Mouse (Mus musculus): ENCODE results near the gene H2afx. TPM values are rescaled to one million over a fixed set of nuclear protein-coding genes. Genes with fewer than 3 reads are reported as not detected.
"Not testable (repeated sequence)": the region's sequence is repeated elsewhere in the genome, so short reads cannot be mapped to it uniquely, and the experiment has no call there.

The H2afx gene
- polyA plus RNA-seq, 1 experiment, result 255 TPM

DNA sequence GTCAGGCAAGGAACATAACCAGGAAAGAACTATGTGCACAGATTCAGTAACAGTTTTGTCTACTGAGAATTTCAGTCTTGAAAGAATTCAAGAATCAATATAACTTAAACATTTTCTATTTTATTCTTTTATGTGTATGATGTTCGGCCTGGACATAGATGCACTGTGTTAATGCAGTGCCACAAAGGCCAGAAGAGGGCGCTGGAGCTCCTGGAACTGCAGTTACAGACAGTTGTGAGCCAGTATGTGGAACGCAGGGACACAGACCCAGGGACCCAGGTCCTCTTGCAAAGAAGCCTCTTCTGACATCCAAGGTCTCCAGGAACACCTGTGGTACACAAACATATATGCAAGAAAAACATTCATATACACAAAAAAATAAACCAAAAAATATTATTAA, 30.0 kb downstream of the H2afx start:
- Histone ChIP-seq H3K4me3 (ENCODE audit: low read depth, low read length) (no peak overlapping the region), H3K27ac (ENCODE audit: insufficient read depth, low read depth, low read length) (no peak overlapping the region)
- 72% methylated on average over 3 of the region's 3 CpGs for WGBS

DNA sequence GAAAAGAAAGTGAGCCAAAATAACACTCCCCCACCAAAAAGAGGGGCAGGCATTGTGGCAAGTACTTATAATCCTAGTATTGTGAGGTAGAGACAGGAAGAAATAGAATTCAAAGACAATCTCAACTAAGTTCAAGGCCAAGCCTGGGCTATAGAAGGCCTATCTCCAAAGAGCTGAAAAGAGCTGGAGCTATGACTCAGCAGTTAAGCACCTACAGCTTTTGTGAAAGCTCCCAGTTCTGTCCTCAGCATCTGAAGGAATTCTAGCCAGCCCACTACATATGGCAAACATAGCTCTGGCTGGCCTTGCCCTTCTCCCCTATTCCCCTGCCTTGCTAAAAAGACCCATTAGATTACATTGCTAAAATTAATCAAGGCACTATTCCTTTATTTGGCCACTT, 38.9 kb downstream of the H2afx start:
- no peak overlapping the region for H3K4me3 ChIP-seq (ENCODE audit: low read depth, low read length)
- TF ChIP-seq POLR2A (IDR thresholded peaks at IDR 0.05; ENCODE audit: low read depth, low read length) (no peak), CTCF (IDR thresholded peaks at IDR 0.05; ENCODE audit: extremely low read depth, insufficient read length, insufficient replicate concordance, low read depth, low read length) (no peak)
- H3K4me1 ChIP-seq (ENCODE audit: control insufficient read depth, insufficient read depth, insufficient read length, low read length), result peaks cover 2% of the 10 kb centered on the region; the same call in 1 of the 2 replicates
- H3K27ac ChIP-seq (ENCODE audit: insufficient read depth, low read depth, low read length), result peak overlapping the region; percentile 50; the same call in 1 of the 2 replicates
- no peaks in the 10 kb centered on the region for H3K36me3 ChIP-seq (ENCODE audit: control insufficient read depth, insufficient read depth, low read length)
- no peaks in the 10 kb centered on the region for H3K27me3 ChIP-seq (ENCODE audit: control insufficient read depth, insufficient read depth, low read length)

More for the DNA sequence above, 30.0 kb downstream of the H2afx start:
- H3K27me3 ChIP-seq (ENCODE audit: control insufficient read depth, insufficient read depth, low read length), result no peaks in the 10 kb centered on the region
- 0 out of 2 replicates have a peak, but pooled peaks cover under 1% of the 10 kb centered on the region for H3K36me3 ChIP-seq (ENCODE audit: control insufficient read depth, insufficient read depth, low read length)
- H3K4me1 ChIP-seq (ENCODE audit: control insufficient read depth, insufficient read depth, insufficient read length, low read length), result peaks cover 2% of the 10 kb centered on the region; the same call in 1 of the 2 replicates
- TF ChIP-seq CTCF (IDR thresholded peaks at IDR 0.05; ENCODE audit: extremely low read depth, insufficient read length, insufficient replicate concordance, low read depth, low read length), result peak; percentile 42; the same call in 1 of the 2 replicates
- TF ChIP-seq POLR2A (IDR thresholded peaks at IDR 0.05; ENCODE audit: low read depth, low read length), result no peak

DNA sequence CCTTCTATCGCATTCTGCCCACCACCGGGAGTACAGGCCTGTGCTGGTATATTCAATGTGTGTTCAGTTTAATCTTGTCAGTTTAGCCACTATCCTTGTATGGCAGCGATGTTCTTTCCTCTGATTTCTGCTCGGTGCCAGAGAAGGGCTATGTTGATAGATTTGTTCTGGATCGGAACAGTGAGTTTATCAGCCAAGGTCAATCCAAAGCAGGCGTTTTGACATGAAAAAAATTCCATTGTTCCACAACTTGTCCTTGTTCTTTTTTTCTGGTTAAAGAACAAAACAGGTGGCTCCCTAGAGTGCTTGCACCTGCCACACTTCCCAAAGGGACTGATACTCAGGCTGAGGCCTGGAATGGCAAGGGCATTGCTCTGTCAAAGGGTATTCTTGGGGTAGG, 41.6 kb downstream of the H2afx start:
- WGBS, result 84% methylated on average over 6 of the region's 6 CpGs
- Histone ChIP-seq H3K4me1 (ENCODE audit: control insufficient read depth, insufficient read depth, insufficient read length, low read length) (peaks cover 5% of the 10 kb centered on the region; the same call in 1 of the 2 replicates), H3K4me3 (ENCODE audit: low read depth, low read length) (no peak overlapping the region), H3K27ac (ENCODE audit: insufficient read depth, low read depth, low read length) (no peak overlapping the region), H3K36me3 (ENCODE audit: control insufficient read depth, insufficient read depth, low read length) (peaks cover 2% of the 10 kb centered on the region), H3K27me3 (ENCODE audit: control insufficient read depth, insufficient read depth, low read length) (no peaks in the 10 kb centered on the region)
- TF ChIP-seq CTCF (IDR thresholded peaks at IDR 0.05; ENCODE audit: extremely low read depth, insufficient read length, insufficient replicate concordance, low read depth, low read length) (no peak), POLR2A (IDR thresholded peaks at IDR 0.05; ENCODE audit: low read depth, low read length) (no peak)

DNA sequence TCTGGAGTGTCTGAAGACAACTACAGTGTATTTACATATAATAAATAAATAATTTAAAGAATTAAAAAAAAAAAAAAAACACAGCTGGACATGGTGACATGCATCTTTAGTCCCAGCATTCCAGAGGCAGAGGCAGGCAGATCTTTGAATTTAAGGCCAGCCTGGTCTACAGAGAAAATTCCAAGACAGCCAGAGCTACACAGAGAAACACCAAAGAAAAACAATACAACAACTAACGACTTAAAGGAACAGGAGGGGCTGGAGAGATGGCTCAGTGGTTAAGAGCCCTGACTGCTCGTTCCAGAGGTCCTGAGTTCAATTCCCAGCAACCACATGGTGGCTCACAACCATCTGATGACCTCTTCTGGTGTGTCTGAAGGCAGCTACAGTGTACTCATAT, 42.8 kb downstream of the H2afx start:
- H3K4me3 ChIP-seq (ENCODE audit: low read depth, low read length); H3K27ac ChIP-seq (ENCODE audit: insufficient read depth, low read depth, low read length); H3K4me1 ChIP-seq (ENCODE audit: control insufficient read depth, insufficient read depth, insufficient read length, low read length); H3K27me3 ChIP-seq (ENCODE audit: control insufficient read depth, insufficient read depth, low read length): not testable (repeated sequence)
- 79% methylated on average over 2 of the region's 2 CpGs for WGBS
- peaks cover 14% of the 10 kb centered on the region for H3K36me3 ChIP-seq (ENCODE audit: control insufficient read depth, insufficient read depth, low read length)

DNA sequence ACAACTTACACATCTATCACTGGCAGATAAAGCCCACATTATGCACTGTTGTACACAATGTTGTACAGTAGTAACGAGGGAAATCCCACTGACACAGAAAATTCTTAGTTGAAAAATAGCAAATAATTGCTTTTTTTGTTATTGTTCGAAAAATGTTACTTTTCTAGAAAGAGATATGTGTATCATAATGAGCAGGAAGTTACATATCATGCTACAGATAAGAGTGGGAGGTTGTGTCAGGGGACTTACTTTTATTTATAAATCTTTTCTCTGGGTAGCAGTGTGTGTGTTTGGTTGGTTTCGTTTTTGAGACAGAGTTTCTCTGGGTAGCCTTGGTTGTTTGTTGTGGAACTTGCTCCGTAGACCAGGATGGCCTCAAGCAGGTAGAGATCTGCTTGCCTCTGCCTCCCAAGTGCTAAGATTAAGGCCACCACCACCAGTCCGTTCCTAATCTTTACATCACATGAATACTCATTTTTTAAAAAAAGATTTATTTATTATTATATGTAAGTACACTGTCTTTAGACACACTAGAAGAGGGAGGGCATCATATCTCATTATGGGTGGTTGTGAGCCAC, 43.7 kb downstream of the H2afx start:
- no peak for TF ChIP-seq CTCF (IDR thresholded peaks at IDR 0.05; ENCODE audit: extremely low read depth, insufficient read length, insufficient replicate concordance, low read depth, low read length)
- TF ChIP-seq POLR2A (IDR thresholded peaks at IDR 0.05; ENCODE audit: low read depth, low read length), result no peak
- Histone ChIP-seq H3K36me3 (ENCODE audit: control insufficient read depth, insufficient read depth, low read length) (peaks cover 21% of the 10 kb centered on the region), H3K4me3 (ENCODE audit: low read depth, low read length) (no peak overlapping the region), H3K4me1 (ENCODE audit: control insufficient read depth, insufficient read depth, insufficient read length, low read length) (peaks cover 5% of the 10 kb centered on the region; the same call in 1 of the 2 replicates), H3K27ac (ENCODE audit: insufficient read depth, low read depth, low read length) (peak overlapping the region; percentile 83), H3K27me3 (ENCODE audit: control insufficient read depth, insufficient read depth, low read length) (no peaks in the 10 kb centered on the region)
- WGBS, result 36% methylated on average over 5 of the region's 5 CpGs

DNA sequence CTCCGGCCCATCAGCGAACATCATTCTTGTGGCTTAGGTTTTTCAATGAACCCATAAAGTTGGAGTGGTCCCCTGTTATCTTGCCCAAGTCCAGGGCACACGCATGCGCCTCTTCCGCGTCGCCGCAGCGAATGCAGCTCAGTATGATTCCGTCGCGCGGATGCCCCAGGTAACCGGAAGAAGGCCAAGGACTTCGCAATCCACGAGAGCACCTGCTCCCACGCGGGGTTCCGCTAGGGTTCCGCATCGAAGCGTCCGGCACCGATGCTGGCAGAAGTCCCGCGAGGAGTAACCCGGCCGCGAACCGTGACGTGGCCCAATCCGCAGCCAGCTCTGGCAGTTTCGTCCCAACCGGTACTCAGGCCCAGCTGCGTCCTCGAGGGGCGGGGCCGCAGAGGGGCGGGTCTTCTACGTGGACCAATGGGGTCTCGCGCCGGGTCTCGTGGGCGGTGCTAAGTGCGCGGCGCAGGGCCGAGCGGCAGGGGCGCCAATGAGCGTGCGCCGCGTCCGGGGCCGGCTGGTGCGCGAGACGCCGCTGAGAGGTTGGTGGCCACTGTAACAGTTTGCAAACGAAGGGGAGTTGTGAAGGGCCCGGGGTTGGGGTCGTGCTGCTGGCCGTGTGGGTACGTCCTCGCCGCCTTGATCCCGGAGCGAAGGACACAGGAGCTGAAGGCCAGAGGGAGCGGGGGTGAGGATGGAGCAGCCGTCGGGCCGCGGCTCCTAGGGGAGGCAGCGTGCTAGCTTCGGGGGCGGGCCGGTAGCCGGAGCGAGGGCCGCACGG, 44.8 kb downstream of the H2afx start, which contains the start of gene Hyou1:
Gene Hyou1, plus strand, starts transcription at position 437 of the 781 bp plus-strand sequence.
- Histone ChIP-seq H3K4me1 (ENCODE audit: control insufficient read depth, insufficient read depth, insufficient read length, low read length) (peaks cover 3% of the 10 kb centered on the region; the same call in 1 of the 2 replicates), H3K27me3 (ENCODE audit: control insufficient read depth, insufficient read depth, low read length) (no peaks in the 10 kb centered on the region), H3K36me3 (ENCODE audit: control insufficient read depth, insufficient read depth, low read length) (peaks cover 30% of the 10 kb centered on the region), H3K27ac (ENCODE audit: insufficient read depth, low read depth, low read length) (peak within 1 kb of the TSS; percentile 83), H3K4me3 (ENCODE audit: low read depth, low read length) (peak within 1 kb of the TSS; percentile 83)
- TF ChIP-seq POLR2A (IDR thresholded peaks at IDR 0.05; ENCODE audit: low read depth, low read length) (peak; percentile 88), CTCF (IDR thresholded peaks at IDR 0.05; ENCODE audit: extremely low read depth, insufficient read length, insufficient replicate concordance, low read depth, low read length) (no peak)
- WGBS, result under 1% methylated on average over 83 of the region's 83 CpGs

DNA sequence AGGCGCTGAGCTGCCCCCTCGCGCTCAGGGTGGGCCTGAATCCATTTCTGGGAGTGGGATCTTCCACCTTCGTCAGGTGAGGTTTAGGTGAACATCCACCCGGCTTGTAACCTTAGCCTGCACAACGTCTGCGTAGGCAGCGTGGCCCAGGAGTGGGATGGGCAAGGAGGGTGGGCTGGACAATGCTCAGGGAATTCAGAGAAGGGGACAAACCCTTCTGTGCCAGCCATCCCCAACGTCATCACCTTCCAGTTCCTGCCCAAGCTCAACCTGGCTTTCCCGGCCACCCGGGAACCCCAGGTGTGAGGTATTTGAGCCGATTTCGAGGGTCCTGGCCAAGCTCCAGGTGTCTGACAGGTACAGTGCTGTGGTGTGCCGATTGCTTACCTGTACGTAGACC, 45.4 kb downstream of the H2afx start:
- WGBS, result 2% methylated on average over 15 of the region's 15 CpGs
- TF ChIP-seq CTCF (IDR thresholded peaks at IDR 0.05; ENCODE audit: extremely low read depth, insufficient read length, insufficient replicate concordance, low read depth, low read length) (no peak), POLR2A (IDR thresholded peaks at IDR 0.05; ENCODE audit: low read depth, low read length) (no peak)
- Histone ChIP-seq H3K4me1 (ENCODE audit: control insufficient read depth, insufficient read depth, insufficient read length, low read length) (peaks cover 3% of the 10 kb centered on the region; the same call in 1 of the 2 replicates), H3K36me3 (ENCODE audit: control insufficient read depth, insufficient read depth, low read length) (peaks cover 36% of the 10 kb centered on the region), H3K4me3 (ENCODE audit: low read depth, low read length) (peak overlapping the region; percentile 83), H3K27ac (ENCODE audit: insufficient read depth, low read depth, low read length) (peak overlapping the region; percentile 24), H3K27me3 (ENCODE audit: control insufficient read depth, insufficient read depth, low read length) (no peaks in the 10 kb centered on the region)

All from small intestine, adult 2 months (tissue).